Mouse (Mus musculus): ENCODE data around the gene Scube3. TPM values are rescaled to one million over a fixed set of nuclear protein-coding genes. Genes with fewer than 3 reads are reported as not detected.
A peak's percentile ranks its signal among the peaks of the same experiment; 100 is the strongest.

The Scube3 gene
- polyA plus RNA-seq, 1 experiment: 1.9 TPM

DNA sequence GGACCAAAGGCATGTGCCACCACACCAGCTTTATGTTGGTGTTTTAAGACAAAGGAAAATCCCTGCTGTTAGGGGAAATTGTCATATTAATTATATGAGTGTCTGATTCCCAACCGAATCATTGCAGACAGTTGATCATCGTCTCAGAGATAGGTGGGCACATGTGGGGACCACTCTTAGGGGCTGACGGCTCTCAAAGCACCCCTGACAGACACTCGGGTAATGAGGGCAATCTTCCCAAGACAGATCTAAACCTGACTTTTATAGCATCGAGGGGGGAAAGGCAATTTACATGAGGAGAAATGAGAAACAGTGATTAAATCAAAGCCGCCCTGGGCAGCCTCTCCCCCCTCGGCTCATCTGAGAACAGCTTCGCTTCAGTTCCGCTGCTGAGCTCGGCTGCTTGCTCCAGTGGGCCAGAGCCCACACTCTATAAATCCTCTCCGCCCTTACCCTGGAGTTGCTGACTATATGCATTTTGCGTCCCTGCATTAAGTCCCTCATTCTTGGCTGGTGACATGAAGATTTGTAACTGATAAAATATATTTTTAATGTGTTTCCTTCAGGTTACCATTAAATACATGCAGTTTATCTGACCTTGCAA lies 40.6 kb upstream of the Scube3 start:
- H3K4me3 ChIP-seq (replicated peaks; ENCODE audit: insufficient read depth, low read depth, low read length): no peak overlapping the region
- no peaks in the 10 kb centered on the region for H3K27me3 ChIP-seq (ENCODE audit: control insufficient read depth, insufficient read depth, low read length)
- no peak for DNase-seq
- no peak for TF ChIP-seq CTCF (IDR thresholded peaks at IDR 0.05; ENCODE audit: borderline replicate concordance, insufficient read depth, low read depth, low read length)
- no peak for TF ChIP-seq POLR2A (IDR thresholded peaks at IDR 0.05; ENCODE audit: borderline replicate concordance, insufficient read depth, low read length)
- no peaks in the 10 kb centered on the region for H3K4me1 ChIP-seq (ENCODE audit: control insufficient read depth, insufficient read depth, low read length)
- 62% methylated on average over 12 of the region's 12 CpGs for WGBS
- no peak overlapping the region for H3K27ac ChIP-seq (ENCODE audit: insufficient read depth, low read length)

GRCm38 (mm10) chr17:28101902-28102319 lies 40.0 kb upstream of the Scube3 start:
- 64% methylated on average over 10 of the region's 10 CpGs for WGBS
- DNase-seq: no peak
- Histone ChIP-seq H3K4me1 (ENCODE audit: control insufficient read depth, insufficient read depth, low read length) (no peaks in the 10 kb centered on the region), H3K27me3 (ENCODE audit: control insufficient read depth, insufficient read depth, low read length) (no peaks in the 10 kb centered on the region), H3K27ac (ENCODE audit: insufficient read depth, low read length) (no peak overlapping the region), H3K4me3 (replicated peaks; ENCODE audit: insufficient read depth, low read depth, low read length) (no peak overlapping the region)
- TF ChIP-seq CTCF (IDR thresholded peaks at IDR 0.05; ENCODE audit: borderline replicate concordance, insufficient read depth, low read depth, low read length) (no peak), POLR2A (IDR thresholded peaks at IDR 0.05; ENCODE audit: borderline replicate concordance, insufficient read depth, low read length) (no peak)

DNA sequence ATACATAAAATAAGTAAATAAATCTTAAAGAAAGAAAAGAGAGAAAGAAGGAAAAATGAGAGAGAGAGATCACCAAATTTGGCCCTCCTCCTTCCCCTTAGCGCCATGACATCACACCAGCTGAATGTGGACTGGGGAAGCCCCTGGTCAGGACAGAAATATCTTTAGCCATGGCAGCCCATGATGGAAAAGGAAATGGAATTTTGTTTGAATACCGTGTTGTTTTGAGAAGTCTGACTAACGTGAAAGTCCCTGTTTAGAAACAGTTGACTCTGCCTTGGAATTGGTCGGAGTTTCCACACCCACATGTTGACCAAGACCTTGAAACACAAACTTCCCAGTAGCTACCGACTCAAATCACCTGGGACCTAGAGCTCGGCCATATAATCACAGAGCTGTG lies 37.5 kb upstream of the Scube3 start:
- no peak overlapping the region for H3K27ac ChIP-seq (ENCODE audit: insufficient read depth, low read length)
- no peaks in the 10 kb centered on the region for H3K4me1 ChIP-seq (ENCODE audit: control insufficient read depth, insufficient read depth, low read length)
- DNase-seq: no peak
- TF ChIP-seq POLR2A (IDR thresholded peaks at IDR 0.05; ENCODE audit: borderline replicate concordance, insufficient read depth, low read length): no peak
- no peak for TF ChIP-seq CTCF (IDR thresholded peaks at IDR 0.05; ENCODE audit: borderline replicate concordance, insufficient read depth, low read depth, low read length)
- no peak overlapping the region for H3K4me3 ChIP-seq (replicated peaks; ENCODE audit: insufficient read depth, low read depth, low read length)
- WGBS: 84% methylated on average over 6 of the region's 6 CpGs
- no peaks in the 10 kb centered on the region for H3K27me3 ChIP-seq (ENCODE audit: control insufficient read depth, insufficient read depth, low read length)

- DNase-seq: no peak
- TF ChIP-seq POLR2A (IDR thresholded peaks at IDR 0.05; ENCODE audit: borderline replicate concordance, insufficient read depth, low read length) (no peak), CTCF (IDR thresholded peaks at IDR 0.05; ENCODE audit: borderline replicate concordance, insufficient read depth, low read depth, low read length) (peak; percentile 32; the same call in 1 of the 2 replicates)
- H3K27me3 ChIP-seq (ENCODE audit: control insufficient read depth, insufficient read depth, low read length): no peaks in the 10 kb centered on the region
- H3K4me3 ChIP-seq (replicated peaks; ENCODE audit: insufficient read depth, low read depth, low read length): no peak overlapping the region
- H3K27ac ChIP-seq (ENCODE audit: insufficient read depth, low read length): no peak overlapping the region
- no peaks in the 10 kb centered on the region for H3K4me1 ChIP-seq (ENCODE audit: control insufficient read depth, insufficient read depth, low read length)
- 81% methylated on average over 6 of the region's 6 CpGs for WGBS
Observed at GRCm38 (mm10) chr17:28106352-28106751, 35.6 kb upstream of the Scube3 start.

DNA sequence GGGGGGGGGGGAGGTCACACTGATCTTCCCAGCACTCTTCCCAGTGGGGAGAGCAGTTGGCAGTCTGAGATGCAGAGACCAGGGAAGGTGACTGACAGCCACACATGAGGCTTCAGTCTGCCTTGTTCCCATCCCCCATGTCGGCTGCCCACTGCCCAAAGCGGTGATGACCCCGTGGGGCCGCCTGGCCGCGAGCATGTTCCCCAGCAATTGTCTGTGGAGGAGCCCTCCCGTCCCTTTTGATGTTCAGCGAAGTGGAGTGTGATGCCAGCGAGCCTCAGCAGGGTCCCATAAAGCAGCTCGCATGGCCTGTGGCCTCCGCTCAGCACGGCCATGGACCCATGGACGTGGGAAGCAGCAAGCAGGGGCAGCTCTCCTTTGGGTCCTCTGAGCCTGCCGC lies 34.7 kb upstream of the Scube3 start:
- TF ChIP-seq CTCF (IDR thresholded peaks at IDR 0.05; ENCODE audit: borderline replicate concordance, insufficient read depth, low read depth, low read length) (no peak), POLR2A (IDR thresholded peaks at IDR 0.05; ENCODE audit: borderline replicate concordance, insufficient read depth, low read length) (no peak)
- H3K27ac ChIP-seq (ENCODE audit: insufficient read depth, low read length): no peak overlapping the region
- no peaks in the 10 kb centered on the region for H3K4me1 ChIP-seq (ENCODE audit: control insufficient read depth, insufficient read depth, low read length)
- H3K4me3 ChIP-seq (replicated peaks; ENCODE audit: insufficient read depth, low read depth, low read length): no peak overlapping the region
- WGBS: 14% methylated on average over 14 of the region's 14 CpGs
- no peaks in the 10 kb centered on the region for H3K27me3 ChIP-seq (ENCODE audit: control insufficient read depth, insufficient read depth, low read length)
- no peak for DNase-seq

GRCm38 (mm10) chr17:28112266-28112665 lies 29.7 kb upstream of the Scube3 start:
- no peaks in the 10 kb centered on the region for H3K27me3 ChIP-seq (ENCODE audit: control insufficient read depth, insufficient read depth, low read length)
- H3K4me3 ChIP-seq (replicated peaks; ENCODE audit: insufficient read depth, low read depth, low read length): no peak overlapping the region
- 85% methylated on average over 8 of the region's 8 CpGs for WGBS
- no peak overlapping the region for H3K27ac ChIP-seq (ENCODE audit: insufficient read depth, low read length)
- no peaks in the 10 kb centered on the region for H3K4me1 ChIP-seq (ENCODE audit: control insufficient read depth, insufficient read depth, low read length)
- TF ChIP-seq POLR2A (IDR thresholded peaks at IDR 0.05; ENCODE audit: borderline replicate concordance, insufficient read depth, low read length) (no peak), CTCF (IDR thresholded peaks at IDR 0.05; ENCODE audit: borderline replicate concordance, insufficient read depth, low read depth, low read length) (no peak)
- DNase-seq: no peak

DNA sequence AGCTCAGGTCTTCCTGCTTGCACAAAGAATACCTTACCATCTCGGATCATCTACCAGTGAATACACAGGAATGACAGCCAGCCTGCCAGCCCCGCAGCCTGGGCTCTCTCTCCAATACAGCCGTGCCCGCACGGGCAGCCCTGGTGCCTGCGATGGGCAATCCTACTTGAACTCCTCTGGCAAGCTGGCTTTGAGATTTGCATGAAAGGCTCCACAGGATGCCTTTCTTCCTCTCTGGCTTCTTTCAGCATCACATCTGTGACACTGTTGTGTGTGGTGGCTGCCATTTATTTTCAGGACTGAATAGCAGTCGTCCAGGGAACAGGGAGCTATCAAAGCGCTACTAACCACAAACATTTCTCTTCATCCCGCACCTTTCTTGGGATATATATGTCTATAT lies 25.6 kb upstream of the Scube3 start:
- TF ChIP-seq CTCF (IDR thresholded peaks at IDR 0.05; ENCODE audit: borderline replicate concordance, insufficient read depth, low read depth, low read length) (no peak), POLR2A (IDR thresholded peaks at IDR 0.05; ENCODE audit: borderline replicate concordance, insufficient read depth, low read length) (no peak)
- 75% methylated on average over 9 of the region's 9 CpGs for WGBS
- Histone ChIP-seq H3K4me3 (replicated peaks; ENCODE audit: insufficient read depth, low read depth, low read length) (no peak overlapping the region), H3K4me1 (ENCODE audit: control insufficient read depth, insufficient read depth, low read length) (peaks cover 9% of the 10 kb centered on the region), H3K27ac (ENCODE audit: insufficient read depth, low read length) (no peak overlapping the region), H3K27me3 (ENCODE audit: control insufficient read depth, insufficient read depth, low read length) (no peaks in the 10 kb centered on the region)
- no peak for DNase-seq

DNA sequence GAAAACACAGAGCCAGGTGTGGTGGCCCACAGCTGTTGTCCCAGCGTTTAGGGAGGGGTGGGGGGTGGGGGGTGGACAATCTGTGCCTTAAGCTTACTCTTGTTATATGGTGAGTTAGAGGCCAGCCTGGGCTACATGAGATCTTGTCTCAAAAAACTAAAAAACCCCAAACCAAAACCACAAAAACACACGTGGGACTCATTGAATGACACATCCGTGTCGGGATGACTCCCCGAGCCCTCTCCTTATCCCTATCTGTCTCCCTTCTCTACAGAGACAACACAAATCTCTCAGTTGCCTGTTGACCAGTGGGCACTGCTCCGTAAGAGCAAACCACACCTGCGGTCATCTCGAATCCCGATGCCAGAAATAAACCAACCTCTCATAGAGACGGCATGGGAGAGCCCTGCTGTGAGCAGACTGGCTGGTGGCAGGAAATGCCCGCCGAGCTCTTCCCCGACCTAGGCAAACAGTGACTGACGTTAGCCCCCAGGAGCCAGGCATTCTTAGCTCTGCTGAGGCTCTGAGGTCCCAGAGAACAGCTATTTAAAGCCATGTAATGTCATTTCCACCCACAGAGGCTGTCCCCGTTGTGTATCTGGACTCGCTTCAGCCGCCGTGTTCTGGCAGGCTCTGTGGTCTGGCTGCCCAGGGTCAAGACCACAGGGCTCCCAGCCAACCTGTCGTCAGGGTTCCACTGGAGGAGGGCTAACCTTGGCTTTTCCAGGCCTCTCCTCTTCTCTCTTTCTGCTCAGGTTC lies 24.3 kb upstream of the Scube3 start:
- no peaks in the 10 kb centered on the region for H3K27me3 ChIP-seq (ENCODE audit: control insufficient read depth, insufficient read depth, low read length)
- peak; percentile 61 to 70 for DNase-seq
- TF ChIP-seq POLR2A (IDR thresholded peaks at IDR 0.05; ENCODE audit: borderline replicate concordance, insufficient read depth, low read length) (no peak), CTCF (IDR thresholded peaks at IDR 0.05; ENCODE audit: borderline replicate concordance, insufficient read depth, low read depth, low read length) (no peak)
- 12% methylated on average over 19 of the region's 19 CpGs for WGBS
- H3K27ac ChIP-seq (ENCODE audit: insufficient read depth, low read length): no peak overlapping the region
- H3K4me3 ChIP-seq (replicated peaks; ENCODE audit: insufficient read depth, low read depth, low read length): no peak overlapping the region
- H3K4me1 ChIP-seq (ENCODE audit: control insufficient read depth, insufficient read depth, low read length): peaks cover 9% of the 10 kb centered on the region
